Mouse (Mus musculus): ENCODE data around the gene Ube2d3.
"Not testable (repeated sequence)": the region's sequence is repeated elsewhere in the genome, so short reads cannot be mapped to it uniquely, and the experiment has no call there.

The Ube2d3 gene

DNA sequence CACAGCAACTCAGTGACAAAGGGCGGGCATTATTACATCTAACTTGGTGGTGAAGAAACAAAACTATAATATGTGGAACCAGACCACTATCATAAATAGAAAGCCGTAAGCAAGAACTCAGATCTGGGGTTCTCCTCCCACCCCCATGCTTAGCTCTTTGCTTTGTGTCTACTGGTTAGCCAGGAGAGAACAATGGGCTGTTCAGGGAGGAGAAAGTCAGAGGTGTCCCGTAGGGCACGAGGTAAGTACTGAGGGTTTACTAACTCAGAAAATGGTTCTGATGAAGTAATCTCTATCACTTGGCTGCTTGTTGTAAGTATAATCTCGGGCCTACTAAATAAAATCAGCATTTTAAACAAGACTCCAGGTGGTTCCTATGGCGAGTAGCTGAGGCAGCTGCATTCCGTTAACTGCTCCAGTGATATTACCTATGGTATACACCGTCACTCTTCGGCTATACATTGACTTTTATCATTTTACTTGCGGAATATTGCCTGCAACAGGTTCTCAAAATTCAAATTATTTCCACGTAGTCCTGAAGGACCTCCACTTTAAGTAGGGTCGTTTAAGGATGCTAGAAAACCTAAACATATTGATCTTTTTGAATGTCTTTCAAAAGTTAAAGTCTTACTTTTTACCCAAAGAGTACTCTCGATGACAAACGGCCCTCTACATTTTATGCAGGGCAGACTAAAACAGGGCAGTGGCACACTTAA, 890 bp upstream of the Ube2d3 start:
- DNase-seq (ENCODE audit: inconsistent age in 2 of 2, low spot score in 1 of 2), result peak in 1 of 2 experiments; percentile 45

DNA sequence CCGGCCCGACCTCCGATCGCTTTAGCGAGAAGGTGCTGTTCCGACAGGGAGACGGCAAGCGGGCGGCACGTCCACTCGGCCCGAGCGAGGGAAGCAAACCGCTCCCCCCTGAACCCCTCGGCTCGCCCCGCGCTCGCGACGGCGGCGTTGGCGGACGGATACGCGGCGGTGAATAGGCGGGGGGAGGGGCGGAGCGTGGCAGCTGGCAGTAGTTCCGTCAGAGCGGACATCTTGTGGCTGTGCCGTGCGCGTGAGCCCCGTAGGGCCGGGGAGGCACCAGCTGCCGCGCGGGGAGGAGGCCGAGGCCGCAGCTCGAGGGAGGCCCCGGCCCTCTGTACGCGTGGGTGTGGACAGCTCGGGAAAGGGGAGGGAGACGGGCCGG, 573 bp downstream of the Ube2d3 start:
- DNase-seq (ENCODE audit: inconsistent age in 2 of 2, low spot score in 1 of 2), result peak; percentile 95 to 99

DNA sequence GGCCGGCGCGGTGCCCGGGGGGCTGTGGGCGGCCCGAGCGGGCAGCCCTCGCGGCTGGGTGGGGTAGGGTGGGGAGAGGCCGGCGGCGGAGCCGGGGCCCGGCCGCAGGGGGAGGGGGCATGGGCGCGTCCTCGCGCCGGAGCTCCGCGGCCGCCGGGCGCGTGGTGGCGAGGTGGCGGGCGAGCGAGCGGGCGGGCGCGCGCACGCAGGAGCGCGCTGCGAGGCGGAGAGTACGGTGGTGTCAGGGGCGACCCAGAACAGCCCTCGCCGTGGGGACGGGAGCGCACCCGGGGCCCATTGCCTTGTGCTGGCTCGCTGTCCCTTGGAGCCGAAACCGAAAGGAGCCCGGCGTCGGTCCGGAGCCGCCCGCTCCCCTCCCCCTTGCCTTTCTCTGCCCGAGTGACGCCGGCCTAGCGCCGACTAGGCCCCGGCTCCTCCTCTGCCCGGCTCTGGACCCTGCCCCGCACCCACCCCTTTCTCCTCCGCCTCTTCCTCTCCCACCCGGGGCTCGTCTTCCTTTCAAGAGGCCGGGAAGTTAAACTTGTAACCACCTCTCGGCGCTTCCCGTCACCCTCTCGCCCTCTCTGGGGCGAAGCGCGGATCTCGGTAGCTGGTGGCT, 1.1 kb downstream of the Ube2d3 start:
- peak; percentile 91 to 97 for DNase-seq (ENCODE audit: inconsistent age in 2 of 2, low spot score in 1 of 2)

GRCm38 (mm10) chr3:135439651-135440050, 1.7 kb downstream of the Ube2d3 start:
- no peak for DNase-seq (ENCODE audit: inconsistent age in 2 of 2, low spot score in 1 of 2)

DNA sequence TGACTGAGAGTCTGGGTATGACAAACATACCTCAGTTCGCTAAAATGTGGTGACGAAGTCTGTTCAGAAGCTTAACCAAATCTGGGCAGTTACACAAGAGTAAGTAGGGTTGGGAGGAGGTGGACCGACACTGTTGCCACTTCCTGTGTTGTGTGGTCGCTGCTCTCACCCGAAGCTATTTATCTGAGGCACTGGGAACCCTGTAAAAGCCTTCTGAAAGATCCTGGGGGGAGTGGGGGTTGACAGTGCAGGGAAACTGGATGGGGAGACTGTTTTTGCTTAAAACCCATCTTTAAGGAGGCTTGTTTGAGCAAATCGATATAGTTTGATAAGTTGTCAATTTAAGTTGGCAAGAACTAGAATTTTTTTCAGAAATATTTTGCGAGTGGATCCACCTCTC, 2.3 kb downstream of the Ube2d3 start:
- DNase-seq (ENCODE audit: inconsistent age in 2 of 2, low spot score in 1 of 2), result peak; percentile 50 to 81

DNA sequence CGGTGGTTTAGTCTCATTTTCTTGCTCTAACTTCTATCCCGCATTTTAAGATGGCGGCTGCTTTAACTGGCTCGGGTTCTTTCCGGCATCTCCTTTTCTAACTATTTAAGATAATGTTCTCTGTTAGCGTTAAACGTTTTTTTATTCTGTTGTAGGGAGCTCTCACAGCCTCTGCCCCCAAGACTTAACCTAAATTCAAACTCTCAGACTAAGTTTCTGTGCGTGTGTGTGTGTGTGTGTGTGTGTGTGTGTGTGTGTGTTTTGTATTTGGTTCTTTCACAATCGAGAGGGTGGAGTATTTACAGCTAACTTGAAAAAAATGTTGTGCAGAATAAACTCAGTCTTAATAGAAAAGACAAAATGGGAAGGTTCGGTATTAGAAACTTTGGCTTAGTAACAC, 2.7 kb downstream of the Ube2d3 start:
- peak in 1 of 2 experiments; percentile 75 for DNase-seq (ENCODE audit: inconsistent age in 2 of 2, low spot score in 1 of 2)

DNA sequence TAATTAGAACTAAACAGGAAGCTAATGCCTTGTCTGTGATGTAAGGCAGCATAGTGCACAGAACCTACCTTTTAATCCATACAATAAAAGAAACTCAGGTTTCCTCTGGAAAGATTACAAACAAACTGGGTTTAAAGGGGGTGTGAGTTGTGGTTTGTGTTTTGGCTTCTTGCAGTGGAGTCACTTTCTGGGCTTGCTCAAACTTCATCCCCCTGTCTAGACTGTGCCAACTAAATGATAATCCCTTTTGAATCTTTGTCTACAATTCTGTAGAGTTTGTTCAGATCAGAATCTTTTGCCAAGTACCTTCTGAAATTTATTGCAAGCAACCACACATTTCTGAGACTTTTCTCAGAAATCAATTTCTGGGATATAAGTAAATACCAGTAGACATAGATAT, 7.0 kb downstream of the Ube2d3 start:
- no peak for DNase-seq (ENCODE audit: inconsistent age in 2 of 2, low spot score in 1 of 2)

GRCm38 (mm10) chr3:135458981-135459380, 21.0 kb downstream of the Ube2d3 start:
- no peak for DNase-seq (ENCODE audit: inconsistent age in 2 of 2, low spot score in 1 of 2)

GRCm38 (mm10) chr3:135468402-135468801, 30.5 kb downstream of the Ube2d3 start:
- DNase-seq (ENCODE audit: inconsistent age in 2 of 2, low spot score in 1 of 2), result no peak

DNA sequence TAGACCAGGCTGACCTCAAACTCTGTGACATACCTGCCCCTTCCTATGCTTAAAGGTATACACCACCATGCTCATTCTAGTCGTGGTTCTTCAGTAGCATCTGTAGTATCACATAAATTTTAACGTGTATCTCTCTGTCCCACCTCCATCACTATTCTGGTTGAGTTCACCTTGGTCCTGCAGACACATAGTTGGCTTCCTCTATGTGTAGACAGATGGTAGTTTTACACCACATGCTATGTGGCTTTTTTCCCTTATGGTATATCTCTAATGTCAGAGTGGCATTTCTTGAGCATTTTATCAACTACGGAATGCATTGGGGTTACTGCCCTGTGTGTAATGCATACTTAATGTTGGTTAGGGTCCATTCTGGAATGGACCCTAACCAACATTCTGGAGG, 31.2 kb downstream of the Ube2d3 start:
- no peak for DNase-seq (ENCODE audit: inconsistent age in 2 of 2, low spot score in 1 of 2)

- peak; percentile 88 to 96 for DNase-seq (ENCODE audit: inconsistent age in 2 of 2, low spot score in 1 of 2)
Measured at GRCm38 (mm10) chr3:135469974-135470373, 32.0 kb downstream of the Ube2d3 start.

- no peak for DNase-seq (ENCODE audit: inconsistent age in 2 of 2, low spot score in 1 of 2)
Measured at GRCm38 (mm10) chr3:135470823-135471222, 32.9 kb downstream of the Ube2d3 start.

- no peak for DNase-seq (ENCODE audit: inconsistent age in 2 of 2, low spot score in 1 of 2)
Measured at GRCm38 (mm10) chr3:135475025-135475424, 37.1 kb downstream of the Ube2d3 start.

DNA sequence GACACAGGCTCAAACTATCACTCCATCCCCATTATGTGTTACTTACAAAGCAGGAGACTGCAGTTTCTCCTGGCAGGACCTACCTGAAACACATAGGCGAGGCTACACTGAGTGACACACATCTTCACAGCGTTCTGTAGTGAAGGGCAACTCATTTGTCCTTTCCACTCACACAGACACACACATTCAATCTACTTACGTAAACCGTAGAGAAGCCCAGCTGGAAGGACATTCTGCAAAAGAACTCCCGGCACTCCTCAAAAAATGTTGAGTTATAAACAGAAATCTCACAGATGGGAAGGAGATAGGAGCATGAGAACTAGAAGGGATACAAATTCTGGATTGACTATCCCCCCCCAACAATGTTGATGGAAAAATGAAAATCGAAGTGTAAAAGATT, 38.3 kb downstream of the Ube2d3 start:
- no peak for DNase-seq (ENCODE audit: inconsistent age in 2 of 2, low spot score in 1 of 2)

- no peak for DNase-seq (ENCODE audit: inconsistent age in 2 of 2, low spot score in 1 of 2)
Measured at GRCm38 (mm10) chr3:135476977-135477376, 39.0 kb downstream of the Ube2d3 start.

- not testable (repeated sequence) for DNase-seq (ENCODE audit: inconsistent age in 2 of 2, low spot score in 1 of 2)
Measured at GRCm38 (mm10) chr3:135479090-135479489, 41.1 kb downstream of the Ube2d3 start.

GRCm38 (mm10) chr3:135480767-135481166, 42.8 kb downstream of the Ube2d3 start:
- DNase-seq (ENCODE audit: inconsistent age in 2 of 2, low spot score in 1 of 2), result no peak

DNA sequence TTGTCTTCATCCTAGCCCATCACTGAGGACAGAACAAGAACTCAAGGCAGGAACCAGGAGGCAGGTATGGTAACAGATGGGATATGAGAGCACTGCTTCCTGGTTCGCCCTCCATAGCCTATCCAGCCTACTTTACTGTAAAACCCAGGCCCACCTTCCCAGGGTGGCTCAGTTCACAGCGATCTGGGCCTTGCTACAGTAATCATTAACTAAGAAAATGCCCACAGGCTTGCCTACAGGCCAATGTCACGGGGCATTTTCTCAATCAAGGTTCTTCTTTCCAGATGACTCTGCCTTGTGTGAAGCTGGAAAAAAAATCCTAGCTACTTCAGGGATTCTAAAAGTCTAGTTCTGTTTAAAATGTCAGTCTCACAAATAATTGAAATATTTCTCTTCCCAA, 43.7 kb downstream of the Ube2d3 start:
- no peak for DNase-seq (ENCODE audit: inconsistent age in 2 of 2, low spot score in 1 of 2)

DNA sequence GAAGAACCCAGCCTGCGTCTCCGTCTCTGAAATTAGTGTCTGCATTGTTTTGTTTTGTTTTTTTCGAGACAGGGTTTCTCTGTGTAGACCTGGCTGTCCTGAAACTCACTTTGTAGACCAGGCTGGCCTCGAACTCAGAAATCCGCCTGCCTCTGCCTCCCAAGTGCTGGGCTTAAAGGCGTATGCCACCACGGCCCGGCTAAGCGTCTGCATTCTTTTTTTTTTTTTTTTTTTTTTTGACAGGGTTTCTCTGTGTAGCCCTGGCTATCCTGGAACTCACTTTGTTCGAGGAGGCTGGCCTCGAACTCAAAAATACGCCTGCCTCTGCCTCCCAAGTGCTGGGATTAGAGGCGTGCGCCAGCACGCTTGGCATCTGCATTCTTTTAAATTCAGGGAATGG, 46.7 kb downstream of the Ube2d3 start:
- not testable (repeated sequence) for DNase-seq (ENCODE audit: inconsistent age in 2 of 2, low spot score in 1 of 2)

DNA sequence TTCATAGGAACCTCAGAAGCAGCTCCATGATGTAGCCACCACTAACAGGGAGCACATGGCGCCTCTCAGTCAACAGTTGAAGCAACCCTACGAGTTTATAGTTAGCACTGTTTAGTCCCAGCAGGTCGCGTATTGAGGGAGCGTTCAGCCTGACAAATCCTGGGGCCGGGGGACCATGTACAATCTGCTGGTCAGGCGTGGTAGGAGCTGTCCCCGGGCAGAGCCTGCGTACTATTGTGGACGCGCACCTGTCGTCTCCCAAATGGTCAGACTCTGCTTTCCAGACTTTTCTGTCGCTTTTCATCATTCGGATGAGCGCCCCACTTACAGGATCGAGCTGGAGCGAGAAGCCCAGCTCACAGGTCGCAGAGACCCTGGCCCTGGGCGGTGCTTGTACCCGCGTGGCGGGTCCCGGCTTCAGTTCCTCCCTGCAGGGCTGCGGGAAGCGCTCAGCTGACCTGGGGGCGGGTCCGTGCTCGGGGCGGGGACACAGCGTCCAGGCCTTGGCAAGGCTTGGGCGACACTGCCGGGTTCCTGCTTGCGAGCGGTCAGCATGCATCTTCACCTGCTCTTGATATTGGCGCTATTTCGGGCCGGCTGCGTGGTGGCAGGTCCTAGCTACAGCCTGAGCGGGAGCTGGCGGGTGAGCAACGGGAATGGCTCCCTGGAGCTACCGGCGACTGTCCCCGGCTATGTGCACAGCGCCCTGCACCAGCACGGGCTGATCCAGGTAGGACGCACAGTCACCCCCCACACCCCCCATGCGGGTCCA, 47.4 kb downstream of the Ube2d3 start, which contains the start of gene Manba:
Gene Manba (plus strand): TSS at position 484 of the 772 bp plus-strand sequence.
- peak; percentile 85 to 95 for DNase-seq (ENCODE audit: inconsistent age in 2 of 2, low spot score in 1 of 2)

DNA sequence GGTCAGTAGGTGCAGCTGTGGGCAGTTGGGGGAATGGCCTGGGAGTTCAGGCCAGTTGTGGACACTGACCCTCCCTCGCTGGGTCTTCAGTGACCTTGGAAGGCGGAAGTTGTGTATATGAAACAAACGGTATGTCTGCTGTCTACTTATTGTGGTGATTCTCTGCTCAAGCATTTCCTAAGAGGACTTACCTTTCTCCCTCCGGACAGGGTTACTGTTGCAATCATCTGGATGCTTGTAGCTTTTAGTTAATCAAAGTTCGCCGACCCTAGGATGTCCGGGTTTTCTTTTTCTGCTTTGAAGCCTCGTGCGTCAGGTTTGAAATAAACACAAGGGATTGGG, 47.9 kb downstream of the Ube2d3 start:
- DNase-seq (ENCODE audit: inconsistent age in 2 of 2, low spot score in 1 of 2), result no peak

GRCm38 (mm10) chr3:135486351-135486750, 48.4 kb downstream of the Ube2d3 start:
- DNase-seq (ENCODE audit: inconsistent age in 2 of 2, low spot score in 1 of 2), result no peak
